Mouse (Mus musculus) testis, adult 2 months (tissue): ENCODE results near the gene Pcbp2. TPM values are rescaled to one million over a fixed set of nuclear protein-coding genes. Genes with fewer than 3 reads are reported as not detected.

ENCODE experiments used
- H3K27ac ChIP-seq: fragments of 200-500 bp; 2 replicates; pipeline ENCODE4 v1.5.1; 2012; ENCODE audit warnings: low read depth, low read length; ENCODE audit not compliant: control insufficient read depth, insufficient read depth
- H3K27me3 ChIP-seq: fragments of 200-500 bp; 2 replicates; pipeline ENCODE4 v1.6.1; 2012; ENCODE audit warnings: mild to moderate bottlenecking, low read length, moderate library complexity; ENCODE audit not compliant: control insufficient read depth, insufficient read depth
- H3K36me3 ChIP-seq: fragments of 200-500 bp; 2 replicates; pipeline ENCODE4 v1.6.1; 2012; ENCODE audit warnings: mild to moderate bottlenecking, low read length; ENCODE audit not compliant: control insufficient read depth, insufficient read depth
- H3K4me1 ChIP-seq: fragments of 200-500 bp; 2 replicates; pipeline ENCODE4 v1.6.1; 2012; ENCODE audit warnings: low read length; ENCODE audit not compliant: control insufficient read depth, insufficient read depth
- H3K4me3 ChIP-seq: fragments of 200-500 bp; 2 replicates; pipeline ENCODE4 v1.5.1; 2012; ENCODE audit warnings: low read depth, mild to moderate bottlenecking, low read length, moderate library complexity, mixed read lengths; ENCODE audit not compliant: control insufficient read depth
- CTCF ChIP-seq: fragments of 200-500 bp; IDR thresholded peaks from 2 replicates; pipeline ENCODE4 v1.5.1; 2012; ENCODE audit warnings: low read depth, mild to moderate bottlenecking, inconsistent platforms, low read length, moderate library complexity; ENCODE audit not compliant: control insufficient read depth, insufficient read depth, insufficient replicate concordance
- POLR2A ChIP-seq: fragments of 200-500 bp; IDR thresholded peaks from 2 replicates; pipeline ENCODE4 v1.6.1; 2012; ENCODE audit warnings: low read depth, mild to moderate bottlenecking, inconsistent platforms, low read length, moderate library complexity; ENCODE audit not compliant: control insufficient read depth
- polyA plus RNA-seq: library from polyadenylated mRNA; depleted of rRNA; stranded (reverse); fragments of >200 nt; gene quantifications from 2 replicates; pipeline ENCODE4 v1.2.3, GENCODE M21; 2012; rRNA removed

The Pcbp2 gene
- polyA plus RNA-seq, 1 experiment = 1,129 TPM

- Histone ChIP-seq H3K4me3 (no peak overlapping the region), H3K4me1 (no peaks in the 10 kb centered on the region), H3K27ac (no peak overlapping the region), H3K36me3 (peaks cover 2% of the 10 kb centered on the region; the same call in 1 of the 2 replicates), H3K27me3 (no peaks in the 10 kb centered on the region)
- no peak for TF ChIP-seq POLR2A
- no peak for TF ChIP-seq CTCF
Observed at GRCm38 (mm10) chr15:102544801-102545200, 74.5 kb downstream of the Pcbp2 start.

GRCm38 (mm10) chr15:102546246-102546645 is 75.9 kb downstream of the Pcbp2 start:
- H3K4me3 ChIP-seq = no peak overlapping the region
- H3K27me3 ChIP-seq = no peaks in the 10 kb centered on the region
- TF ChIP-seq POLR2A (no peak), CTCF (no peak)
- H3K36me3 ChIP-seq = peaks cover 2% of the 10 kb centered on the region
- no peak overlapping the region for H3K27ac ChIP-seq
- no peaks in the 10 kb centered on the region for H3K4me1 ChIP-seq

GRCm38 (mm10) chr15:102546677-102547427 is 76.5 kb downstream of the Pcbp2 start:
- H3K27ac ChIP-seq = no peak overlapping the region
- TF ChIP-seq CTCF (no peak), POLR2A (no peak)
- no peaks in the 10 kb centered on the region for H3K4me1 ChIP-seq
- H3K27me3 ChIP-seq = no peaks in the 10 kb centered on the region
- no peak overlapping the region for H3K4me3 ChIP-seq
- peaks cover 2% of the 10 kb centered on the region for H3K36me3 ChIP-seq

- H3K36me3 ChIP-seq = peaks cover 2% of the 10 kb centered on the region
- TF ChIP-seq POLR2A (no peak), CTCF (no peak)
- no peaks in the 10 kb centered on the region for H3K4me1 ChIP-seq
- H3K27me3 ChIP-seq = no peaks in the 10 kb centered on the region
- no peak overlapping the region for H3K4me3 ChIP-seq
- H3K27ac ChIP-seq = no peak overlapping the region
Observed at GRCm38 (mm10) chr15:102547478-102547877, 77.1 kb downstream of the Pcbp2 start.

Other genes starting within 250 kb of the Pcbp2 start
- gene Itgb7, start 238.6 kb upstream of the Pcbp2 start, polyA plus RNA-seq = 0.17 and 0.23 TPM in 2 replicates
- gene Rarg, start 213.0 kb upstream of the Pcbp2 start, polyA plus RNA-seq = 2.6 and 3.9 TPM in 2 replicates
- gene Gm9918, start 200.0 kb upstream of the Pcbp2 start, polyA plus RNA-seq = 0.08 and 0.10 TPM in 2 replicates
- gene Mfsd5, start 191.1 kb upstream of the Pcbp2 start, polyA plus RNA-seq = 12.1 and 14.3 TPM in 2 replicates
- gene Espl1, start 174.3 kb upstream of the Pcbp2 start, polyA plus RNA-seq = 41.4 and 45.3 TPM in 2 replicates
- 296 and 331 TPM in 2 replicates for gene Pfdn5, start 144.4 kb upstream of the Pcbp2 start, polyA plus RNA-seq
- gene Myg1, start 138.8 kb upstream of the Pcbp2 start, polyA plus RNA-seq = 30.3 and 34.3 TPM in 2 replicates
- 41.5 and 43.5 TPM in 2 replicates for gene Aaas, start 119.8 kb upstream of the Pcbp2 start, polyA plus RNA-seq
- gene Sp7, start 103.4 kb upstream of the Pcbp2 start, polyA plus RNA-seq = 0.06 TPM in 1 of 2 replicates, not detected in the other
- gene Sp1, start 64.4 kb upstream of the Pcbp2 start, polyA plus RNA-seq = 17.0 and 18.5 TPM in 2 replicates
- gene Amhr2, start 25.2 kb upstream of the Pcbp2 start, polyA plus RNA-seq = 131 and 168 TPM in 2 replicates
- 18.5 and 19.7 TPM in 2 replicates for gene Prr13, start 11.5 kb upstream of the Pcbp2 start, polyA plus RNA-seq
- gene Gm10337, start 33.2 kb downstream of the Pcbp2 start, polyA plus RNA-seq = not detected in 2 replicates
- 7.0 and 7.8 TPM in 2 replicates for gene Map3k12, start 46.5 kb downstream of the Pcbp2 start, polyA plus RNA-seq
- gene Tarbp2, start 47.7 kb downstream of the Pcbp2 start, polyA plus RNA-seq = 335 and 372 TPM in 2 replicates
- 0.67 and 0.77 TPM in 2 replicates for gene Npff, start 54.4 kb downstream of the Pcbp2 start, polyA plus RNA-seq
- gene Gm28047, start 154.5 kb downstream of the Pcbp2 start, polyA plus RNA-seq = 0.68 TPM in 1 of 2 replicates, not detected in the other
- 33.9 and 42.9 TPM in 2 replicates for gene Atf7, start 154.9 kb downstream of the Pcbp2 start, polyA plus RNA-seq
- 53.6 and 70.7 TPM in 2 replicates for gene Atp5g2, start 201.8 kb downstream of the Pcbp2 start, polyA plus RNA-seq